Mouse (Mus musculus): Measurements from ENCODE around the gene Pdgfb. TPM values are rescaled to one million over a fixed set of nuclear protein-coding genes. Genes with fewer than 3 reads are reported as not detected.

Gene Pdgfb
- polyA plus RNA-seq, 1 experiment from 2014 or later, result 1.7 TPM

DNA sequence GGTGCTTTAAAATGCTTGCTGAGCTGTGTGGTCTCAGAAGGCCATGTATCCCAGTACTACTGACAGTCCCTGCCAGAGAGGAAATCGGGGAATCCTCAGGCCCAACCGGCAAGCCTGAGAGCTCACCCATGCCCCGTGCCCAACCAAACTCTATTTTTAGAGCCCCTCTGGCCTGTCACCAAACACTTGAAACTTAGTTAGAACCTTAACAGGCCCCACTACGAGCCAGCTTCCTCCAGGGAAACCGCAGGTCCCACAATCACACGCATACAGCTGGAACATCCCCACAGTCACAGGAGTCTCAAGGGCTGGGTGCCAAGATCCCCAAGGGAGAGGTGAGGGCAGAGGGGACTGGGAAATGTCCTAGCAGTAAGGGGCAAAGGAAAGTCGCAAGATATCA lies 8.6 kb downstream of the Pdgfb start:
- H3K4me3 ChIP-seq, result no peak overlapping the region
- ATAC-seq (ENCODE audit: insufficient number of reproducible peaks, low FRiP score), result peak; percentile 40; the same call in 1 of the 2 replicates
- peaks cover 24% of the 10 kb centered on the region for H3K27me3 ChIP-seq (replicated peaks)
- no peaks in the 10 kb centered on the region for H3K9me3 ChIP-seq (replicated peaks)
- no peaks in the 10 kb centered on the region for H3K36me3 ChIP-seq
- peak overlapping the region; percentile 54 for H3K27ac ChIP-seq (ENCODE audit: poor library complexity, severe bottlenecking)
- H3K4me1 ChIP-seq (replicated peaks), result peaks cover 45% of the 10 kb centered on the region
- H3K9ac ChIP-seq, result no peak overlapping the region
- H3K4me2 ChIP-seq, result peak overlapping the region; percentile 27
- WGBS, result 11% methylated on average over 7 of the region's 7 CpGs

- peaks cover 51% of the 10 kb centered on the region for H3K4me1 ChIP-seq (replicated peaks)
- H3K36me3 ChIP-seq, result no peaks in the 10 kb centered on the region
- H3K9ac ChIP-seq, result peak overlapping the region; percentile 18; the same call in 1 of the 2 replicates
- H3K9me3 ChIP-seq (replicated peaks), result no peaks in the 10 kb centered on the region
- H3K4me2 ChIP-seq, result peak overlapping the region; percentile 27; the same call in 1 of the 2 replicates
- peak overlapping the region; percentile 53; the same call in 1 of the 2 replicates for H3K27ac ChIP-seq (ENCODE audit: poor library complexity, severe bottlenecking)
- H3K27me3 ChIP-seq (replicated peaks), result peaks cover 17% of the 10 kb centered on the region
- no peak for ATAC-seq (ENCODE audit: insufficient number of reproducible peaks, low FRiP score)
- no peak overlapping the region for H3K4me3 ChIP-seq
- 61% methylated on average over 10 of the region's 10 CpGs for WGBS
These were observed 9.3 kb downstream of the Pdgfb start for GRCm38 (mm10) chr15:80005436-80005835.

- 0 out of 2 replicates have a peak, but pooled peaks have one; percentile 33 for ATAC-seq (ENCODE audit: insufficient number of reproducible peaks, low FRiP score)
- H3K27me3 ChIP-seq (replicated peaks), result peaks cover 11% of the 10 kb centered on the region; the same call in 1 of the 2 replicates
- H3K27ac ChIP-seq (ENCODE audit: poor library complexity, severe bottlenecking), result no peak overlapping the region
- peak overlapping the region; percentile 11; the same call in 1 of the 2 replicates for H3K4me2 ChIP-seq
- peak overlapping the region; percentile 18 for H3K9ac ChIP-seq
- H3K4me3 ChIP-seq, result no peak overlapping the region
- peaks cover 50% of the 10 kb centered on the region for H3K4me1 ChIP-seq (replicated peaks)
- H3K36me3 ChIP-seq, result no peaks in the 10 kb centered on the region
- WGBS, result 38% methylated on average over 14 of the region's 14 CpGs
- H3K9me3 ChIP-seq (replicated peaks), result no peaks in the 10 kb centered on the region
These were observed 10.0 kb downstream of the Pdgfb start for GRCm38 (mm10) chr15:80004644-80005340.

- H3K4me1 ChIP-seq (replicated peaks), result peaks cover 50% of the 10 kb centered on the region
These were observed 11.2 kb downstream of the Pdgfb start for GRCm38 (mm10) chr15:80003581-80003980.

GRCm38 (mm10) chr15:80001601-80002000 lies 13.2 kb downstream of the Pdgfb start:
- no peak for ATAC-seq (ENCODE audit: insufficient number of reproducible peaks, low FRiP score)
- Histone ChIP-seq H3K27me3 (replicated peaks) (0 out of 2 replicates have a peak, but pooled peaks cover 3% of the 10 kb centered on the region), H3K9ac (no peak overlapping the region), H3K36me3 (no peaks in the 10 kb centered on the region), H3K9me3 (replicated peaks) (no peaks in the 10 kb centered on the region), H3K4me1 (replicated peaks) (peaks cover 48% of the 10 kb centered on the region), H3K27ac (ENCODE audit: poor library complexity, severe bottlenecking) (no peak overlapping the region), H3K4me3 (no peak overlapping the region), H3K4me2 (no peak overlapping the region)
- WGBS, result 89% methylated on average over 23 of the region's 23 CpGs

More at GRCm38 (mm10) chr15:80003581-80003980, 11.2 kb downstream of the Pdgfb start:
- WGBS, result 40% methylated on average over 2 of the region's 2 CpGs
- peaks cover 6% of the 10 kb centered on the region; the same call in 1 of the 2 replicates for H3K27me3 ChIP-seq (replicated peaks)
- no peak overlapping the region for H3K9ac ChIP-seq
- no peaks in the 10 kb centered on the region for H3K36me3 ChIP-seq
- H3K9me3 ChIP-seq (replicated peaks), result no peaks in the 10 kb centered on the region
- H3K4me3 ChIP-seq, result no peak overlapping the region
- no peak for ATAC-seq (ENCODE audit: insufficient number of reproducible peaks, low FRiP score)
- H3K4me2 ChIP-seq, result no peak overlapping the region
- H3K27ac ChIP-seq (ENCODE audit: poor library complexity, severe bottlenecking), result no peak overlapping the region

GRCm38 (mm10) chr15:80000694-80001093 lies 14.1 kb downstream of the Pdgfb start:
- H3K4me1 ChIP-seq (replicated peaks), result peaks cover 39% of the 10 kb centered on the region

GRCm38 (mm10) chr15:79997988-79998387 lies 16.8 kb downstream of the Pdgfb start:
- H3K27ac ChIP-seq (ENCODE audit: poor library complexity, severe bottlenecking), result no peak overlapping the region

More at GRCm38 (mm10) chr15:80000694-80001093, 14.1 kb downstream of the Pdgfb start:
- H3K27me3 ChIP-seq (replicated peaks), result 0 out of 2 replicates have a peak, but pooled peaks cover 4% of the 10 kb centered on the region
- no peak overlapping the region for H3K27ac ChIP-seq (ENCODE audit: poor library complexity, severe bottlenecking)
- H3K9ac ChIP-seq, result no peak overlapping the region
- H3K36me3 ChIP-seq, result no peaks in the 10 kb centered on the region
- H3K4me2 ChIP-seq, result no peak overlapping the region
- no peak overlapping the region for H3K4me3 ChIP-seq
- no peak for ATAC-seq (ENCODE audit: insufficient number of reproducible peaks, low FRiP score)
- 22% methylated on average over 8 of the region's 8 CpGs for WGBS
- no peaks in the 10 kb centered on the region for H3K9me3 ChIP-seq (replicated peaks)

GRCm38 (mm10) chr15:79996781-79997180 lies 18.0 kb downstream of the Pdgfb start:
- H3K9ac ChIP-seq, result no peak overlapping the region

More at GRCm38 (mm10) chr15:79997988-79998387, 16.8 kb downstream of the Pdgfb start:
- H3K4me2 ChIP-seq, result no peak overlapping the region
- no peaks in the 10 kb centered on the region for H3K36me3 ChIP-seq
- WGBS, result 36% methylated on average over 3 of the region's 3 CpGs
- H3K27me3 ChIP-seq (replicated peaks), result 0 out of 2 replicates have a peak, but pooled peaks cover 11% of the 10 kb centered on the region
- H3K9ac ChIP-seq, result no peak overlapping the region
- H3K4me1 ChIP-seq (replicated peaks), result peaks cover 13% of the 10 kb centered on the region
- no peak for ATAC-seq (ENCODE audit: insufficient number of reproducible peaks, low FRiP score)
- no peaks in the 10 kb centered on the region for H3K9me3 ChIP-seq (replicated peaks)
- H3K4me3 ChIP-seq, result no peak overlapping the region

GRCm38 (mm10) chr15:79995552-79995951 lies 19.2 kb downstream of the Pdgfb start:
- Histone ChIP-seq H3K4me3 (no peak overlapping the region), H3K36me3 (no peaks in the 10 kb centered on the region), H3K4me2 (no peak overlapping the region), H3K4me1 (replicated peaks) (peaks cover 7% of the 10 kb centered on the region), H3K9me3 (replicated peaks) (no peaks in the 10 kb centered on the region), H3K9ac (no peak overlapping the region), H3K27ac (ENCODE audit: poor library complexity, severe bottlenecking) (no peak overlapping the region), H3K27me3 (replicated peaks) (0 out of 2 replicates have a peak, but pooled peaks cover 11% of the 10 kb centered on the region)
- 90% methylated on average over 7 of the region's 7 CpGs for WGBS
- no peak for ATAC-seq (ENCODE audit: insufficient number of reproducible peaks, low FRiP score)

More at GRCm38 (mm10) chr15:79996781-79997180, 18.0 kb downstream of the Pdgfb start:
- Histone ChIP-seq H3K4me2 (no peak overlapping the region), H3K4me3 (no peak overlapping the region), H3K27ac (ENCODE audit: poor library complexity, severe bottlenecking) (no peak overlapping the region), H3K27me3 (replicated peaks) (0 out of 2 replicates have a peak, but pooled peaks cover 11% of the 10 kb centered on the region), H3K4me1 (replicated peaks) (peaks cover 13% of the 10 kb centered on the region), H3K9me3 (replicated peaks) (no peaks in the 10 kb centered on the region), H3K36me3 (no peaks in the 10 kb centered on the region)
- WGBS, result 83% methylated on average over 11 of the region's 11 CpGs
- ATAC-seq (ENCODE audit: insufficient number of reproducible peaks, low FRiP score), result no peak

- Histone ChIP-seq H3K9ac (no peak overlapping the region), H3K4me3 (no peak overlapping the region), H3K27ac (ENCODE audit: poor library complexity, severe bottlenecking) (no peak overlapping the region), H3K36me3 (no peaks in the 10 kb centered on the region), H3K4me1 (replicated peaks) (no peaks in the 10 kb centered on the region), H3K9me3 (replicated peaks) (no peaks in the 10 kb centered on the region), H3K27me3 (replicated peaks) (peaks cover 11% of the 10 kb centered on the region; the same call in 1 of the 2 replicates), H3K4me2 (no peak overlapping the region)
- 79% methylated on average over 4 of the region's 4 CpGs for WGBS
- ATAC-seq (ENCODE audit: insufficient number of reproducible peaks, low FRiP score), result no peak
These were observed 20.2 kb downstream of the Pdgfb start for GRCm38 (mm10) chr15:79994566-79994965.

DNA sequence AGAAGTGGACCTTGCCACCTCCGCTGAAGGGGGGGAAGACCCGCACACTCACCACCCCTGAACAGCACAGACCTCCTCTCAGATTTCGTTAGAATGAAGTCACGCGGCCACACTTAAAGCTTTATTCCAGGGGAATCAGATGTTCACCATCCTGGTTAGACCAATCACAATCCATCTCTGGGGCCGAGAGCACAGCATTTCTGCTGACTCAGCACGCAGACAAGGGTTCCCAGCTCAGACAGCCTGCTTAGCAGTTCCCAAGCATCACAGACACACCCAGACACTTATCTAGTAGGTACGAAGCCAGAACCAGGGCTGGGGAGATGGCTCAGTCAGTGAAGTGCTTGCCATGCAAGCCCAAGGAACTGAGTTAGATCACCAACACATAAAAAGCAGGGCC lies 28.6 kb downstream of the Pdgfb start:
- H3K9ac ChIP-seq, result no peak overlapping the region

More for the DNA sequence above, 28.6 kb downstream of the Pdgfb start:
- Histone ChIP-seq H3K27me3 (replicated peaks) (peaks cover 3% of the 10 kb centered on the region; the same call in 1 of the 2 replicates), H3K4me3 (no peak overlapping the region), H3K9me3 (replicated peaks) (no peaks in the 10 kb centered on the region), H3K36me3 (no peaks in the 10 kb centered on the region), H3K27ac (ENCODE audit: poor library complexity, severe bottlenecking) (no peak overlapping the region), H3K4me1 (replicated peaks) (0 out of 2 replicates have a peak, but pooled peaks cover 5% of the 10 kb centered on the region), H3K4me2 (no peak overlapping the region)
- 69% methylated on average over 8 of the region's 8 CpGs for WGBS
- no peak for ATAC-seq (ENCODE audit: insufficient number of reproducible peaks, low FRiP score)
